In genomic region chr11:119516677-119517361, GRCm38 (mm10) we compare ENCODE assay signal across 8 mouse cellular contexts. TPM values are rescaled to one million over a fixed set of nuclear protein-coding genes. Genes with fewer than 3 reads are reported as not detected.
DNase-seq lines count a peak whose midpoint lies in the region; ATAC-seq and TF ChIP-seq lines count a peak whose summit lies in the region.

No protein-coding gene starts in this region.

- H3K36me3 ChIP-seq in lung, postnatal 0 days (ENCODE audit: insufficient read depth, low read length) = no peaks in the 10 kb centered on the region
- no peaks in the 10 kb centered on the region for H3K36me3 ChIP-seq in midbrain, postnatal 0 days (ENCODE audit: insufficient read depth, low read length)

- ATAC-seq in cerebellum, adult (ENCODE audit: insufficient number of reproducible peaks, low FRiP score, low TSS enrichment) = no peak
- peak; percentile 64 for ATAC-seq in lung, postnatal 0 days
- no peak for ATAC-seq in midbrain, postnatal 0 days (ENCODE audit: low FRiP score)

- no peak for TF ChIP-seq EP300 in lung, postnatal 0 days (IDR thresholded peaks at IDR 0.05)

- peak; percentile 50 for DNase-seq in cerebellum, adult 11 months
- DNase-seq in lung, postnatal 0 days (ENCODE audit: low spot score) = peak; percentile 63
- no peak for DNase-seq in lung, postnatal 36 days
- DNase-seq in cerebellum, postnatal 14 days = peak; percentile 68 to 77
- DNase-seq in midbrain, postnatal 0 days (ENCODE audit: low spot score) = peak; percentile 60
- DNase-seq in B cell, adult 2 months = no peak
- DNase-seq in gastrocnemius, adult 8-10 months (ENCODE audit: low spot score in 2 of 2) = no peak

- no peak overlapping the region for H3K27ac ChIP-seq in lung, postnatal 0 days (ENCODE audit: low read length)
- no peak overlapping the region for H3K27ac ChIP-seq in midbrain, postnatal 0 days (ENCODE audit: low read depth, low read length)

- no peak overlapping the region for H3K9ac ChIP-seq in lung, postnatal 0 days (replicated peaks; ENCODE audit: low read depth)
- H3K9ac ChIP-seq in midbrain, postnatal 0 days (replicated peaks; ENCODE audit: low read length, poor library complexity, severe bottlenecking) = no peak overlapping the region

- H3K4me2 ChIP-seq in lung, postnatal 0 days (replicated peaks; ENCODE audit: low read depth, low read length) = no peak overlapping the region
- H3K4me2 ChIP-seq in midbrain, postnatal 0 days (ENCODE audit: low read depth, low read length, poor library complexity, severe bottlenecking) = no peak overlapping the region

- no peaks in the 10 kb centered on the region for H3K9me3 ChIP-seq in lung, postnatal 0 days (ENCODE audit: low read length)
- no peaks in the 10 kb centered on the region for H3K9me3 ChIP-seq in midbrain, postnatal 0 days (ENCODE audit: low read length)

- TF ChIP-seq CTCF in lung, postnatal 0 days (IDR thresholded peaks at IDR 0.05) = peak; percentile 49
- peak; percentile 49 for TF ChIP-seq CTCF in midbrain, postnatal 0 days (IDR thresholded peaks at IDR 0.05)

- no peak overlapping the region for H3K4me3 ChIP-seq in lung, postnatal 0 days (ENCODE audit: low read depth, low read length)
- H3K4me3 ChIP-seq in midbrain, postnatal 0 days (ENCODE audit: low read depth, low read length) = no peak overlapping the region

- no peaks in the 10 kb centered on the region for H3K4me1 ChIP-seq in lung, postnatal 0 days (ENCODE audit: insufficient read depth, low read depth, low read length)
- H3K4me1 ChIP-seq in midbrain, postnatal 0 days (ENCODE audit: insufficient read depth, low read length) = peaks cover 12% of the 10 kb centered on the region

- whole genome bisulfite sequencing in lung, postnatal 0 days = 65% methylated on average over 12 of the region's 12 CpGs
- 70% methylated on average over 12 of the region's 12 CpGs for WGBS in midbrain, postnatal 0 days

- 0 out of 2 replicates have a peak, but pooled peaks cover 4% of the 10 kb centered on the region for H3K27me3 ChIP-seq in lung, postnatal 0 days (replicated peaks; ENCODE audit: insufficient read depth, low read length)
- H3K27me3 ChIP-seq in midbrain, postnatal 0 days (ENCODE audit: insufficient read depth, low read length) = no peaks in the 10 kb centered on the region

RNA-seq across cellular contexts. Expression of gene Endov, which starts 25.7 kb away (rescaled TPM):
- 10.2 and 10.3 TPM in 2 replicates for polyA plus RNA-seq in lung, postnatal 0 days (2015; fragmentation: Nextera tagmentation; extraction: Ambion mirVana)
- 36.7 and 42.0 TPM in 2 replicates for total RNA-seq in midbrain, postnatal 0 days (2014; rRNA removed)
- polyA plus RNA-seq in midbrain, postnatal 0 days (2015; fragmentation: Nextera tagmentation; extraction: Ambion mirVana) = 13.2 and 13.3 TPM in 2 replicates
- total RNA-seq in gastrocnemius, adult 8-10 months (2022) = 1 to 10 TPM; 3.8 to 4.9 (median 4.5) TPM

RNA-seq across cellular contexts. Expression of gene Nptx1, which starts 30.7 kb away (rescaled TPM):
- 1.7 and 2.1 TPM in 2 replicates for polyA plus RNA-seq in lung, postnatal 0 days (2015; fragmentation: Nextera tagmentation; extraction: Ambion mirVana)
- 16.3 and 22.4 TPM in 2 replicates for total RNA-seq in midbrain, postnatal 0 days (2014; rRNA removed)
- polyA plus RNA-seq in midbrain, postnatal 0 days (2015; fragmentation: Nextera tagmentation; extraction: Ambion mirVana) = 7.5 and 7.6 TPM in 2 replicates
- total RNA-seq in gastrocnemius, adult 8-10 months (2022) = under 1 TPM in 1 of 4 experiments, not detected in 3; 0.07 TPM

Comparison
In these comparisons a context has a peak if more than half of its experiments do, and no peak if none do; other contexts are left out.
1. DNase-seq: peak in cerebellum, adult 11 months (single experiment), lung, postnatal 0 days (single experiment), cerebellum, postnatal 14 days (2 of 2) and midbrain, postnatal 0 days (single experiment); none in lung, postnatal 36 days (single experiment), B cell, adult 2 months (0 of 2) and gastrocnemius, adult 8-10 months (0 of 2).
2. RNA of gene Nptx1, which starts 30.7 kb away (total RNA-seq): 16.3 to 22.4 TPM in midbrain, postnatal 0 days; 0.07 TPM in gastrocnemius, adult 8-10 months; every median in the first group is over 10 times any median in the second.